Mouse (Mus musculus) cerebral cortex, adult 2 months (tissue): Measurements from ENCODE around the gene Flt3.

ENCODE experiments used
- WGBS: fragments of 180-500 bp; shearing (Covaris S2); methylation state at CpG from one replicate; pipeline ENCODE4 v1.1.7; 2018; 5-methylcytosine and 5-hydroxymethylcytosine counted together

Gene Flt3

DNA sequence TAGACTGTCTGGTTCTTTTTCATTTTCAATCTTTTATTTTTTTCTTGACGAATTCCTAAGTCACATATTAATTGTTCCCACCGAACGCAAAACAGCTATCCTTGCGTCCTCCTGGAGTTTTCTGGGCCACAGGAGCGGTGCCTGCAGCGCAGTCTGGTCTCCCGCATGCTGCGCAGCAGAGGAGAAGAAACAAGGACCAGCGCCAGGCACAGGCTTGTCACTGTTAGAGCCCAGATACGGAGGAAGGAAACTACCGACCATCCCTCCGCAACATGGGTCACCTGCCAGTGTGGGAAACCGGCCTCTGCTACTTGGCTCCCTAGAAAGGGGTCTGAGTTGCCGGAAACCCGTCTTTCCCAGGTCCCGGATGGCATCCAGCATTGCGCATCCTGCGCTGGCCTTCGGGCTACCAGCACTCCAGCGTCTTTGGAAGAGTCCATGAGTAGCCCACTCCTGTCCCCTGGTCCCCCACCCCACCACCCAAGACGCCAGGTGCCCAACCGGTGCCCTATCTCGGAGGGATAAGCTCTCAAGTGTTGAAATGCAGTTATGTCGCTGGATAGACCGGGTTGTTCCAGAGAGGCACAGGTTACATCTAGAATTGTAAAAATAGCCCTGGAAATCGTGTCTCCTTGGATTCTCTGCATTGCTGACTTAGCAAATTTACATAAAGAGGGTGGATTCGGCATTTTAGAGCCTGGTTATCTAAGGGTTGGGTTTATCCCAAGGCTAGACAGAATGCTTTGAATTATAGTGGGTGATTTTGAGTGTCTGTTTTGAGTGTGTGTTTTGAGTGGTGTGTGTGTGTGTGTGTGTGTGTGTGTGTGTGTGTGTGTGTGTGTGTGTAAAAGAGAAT, 87.2 kb downstream of the Flt3 start:
- 2% methylated on average over 27 of the region's 27 CpGs for WGBS

DNA sequence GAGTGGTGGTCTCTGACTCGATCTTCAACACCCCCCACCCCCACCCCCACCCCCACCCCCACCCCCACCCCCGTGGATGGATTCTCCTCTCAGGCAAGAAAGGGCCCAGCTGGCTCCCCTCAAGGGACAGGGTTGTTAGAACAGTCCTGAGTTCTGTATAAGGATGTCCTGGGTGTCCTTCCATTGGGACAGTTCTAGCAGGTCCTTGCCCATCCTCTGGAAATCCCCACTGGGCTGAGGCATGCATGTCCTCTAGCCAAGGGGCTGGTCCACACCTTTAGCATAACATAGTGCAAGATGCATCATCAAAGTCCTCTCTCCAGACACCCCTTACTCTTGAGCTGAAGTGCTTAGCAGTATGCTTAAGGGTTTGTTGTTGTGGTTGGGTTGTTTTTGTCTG, 90.5 kb downstream of the Flt3 start:
- WGBS = 0% methylated on average over 2 of the region's 2 CpGs

DNA sequence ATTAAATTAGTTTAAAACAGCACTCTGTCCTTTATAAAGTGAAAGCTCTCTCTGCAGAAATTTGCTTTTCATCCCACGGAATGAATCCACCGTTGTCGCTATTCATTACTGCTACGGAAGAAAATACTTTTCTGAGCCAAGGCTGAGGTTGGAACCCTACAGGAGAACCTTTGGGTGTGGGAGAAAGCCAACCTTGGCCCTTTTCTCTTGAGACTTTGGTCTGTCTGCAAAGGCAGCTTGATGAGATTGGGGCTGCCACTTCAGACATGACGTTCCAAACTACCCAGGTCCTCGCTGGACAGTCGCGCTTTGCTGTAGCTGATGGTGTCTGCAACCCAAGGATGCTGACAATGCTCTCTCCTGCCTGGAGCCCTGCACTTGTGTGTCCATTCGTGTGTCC, 91.8 kb downstream of the Flt3 start:
- 10% methylated on average over 9 of the region's 9 CpGs for WGBS

DNA sequence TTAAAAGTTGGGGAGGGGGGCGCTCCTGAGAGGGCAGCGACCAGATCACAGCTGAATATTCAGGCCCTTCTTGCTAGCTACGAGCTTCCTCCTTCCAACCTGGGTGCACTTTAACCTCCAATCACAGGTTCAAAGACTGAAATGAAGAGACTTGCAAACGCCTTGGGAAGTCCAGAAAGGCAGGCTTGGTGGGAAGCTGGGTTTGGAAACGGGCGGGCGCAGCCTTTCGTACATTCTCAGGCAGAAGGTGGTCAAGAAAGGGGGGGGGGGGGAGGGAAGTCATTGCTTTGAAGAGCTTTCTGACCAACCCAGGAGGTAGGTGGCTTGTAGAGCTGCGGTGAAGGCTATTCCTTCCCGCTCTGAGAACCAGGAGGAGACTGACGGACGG, 92.9 kb downstream of the Flt3 start:
- WGBS = 4% methylated on average over 12 of the region's 12 CpGs

DNA sequence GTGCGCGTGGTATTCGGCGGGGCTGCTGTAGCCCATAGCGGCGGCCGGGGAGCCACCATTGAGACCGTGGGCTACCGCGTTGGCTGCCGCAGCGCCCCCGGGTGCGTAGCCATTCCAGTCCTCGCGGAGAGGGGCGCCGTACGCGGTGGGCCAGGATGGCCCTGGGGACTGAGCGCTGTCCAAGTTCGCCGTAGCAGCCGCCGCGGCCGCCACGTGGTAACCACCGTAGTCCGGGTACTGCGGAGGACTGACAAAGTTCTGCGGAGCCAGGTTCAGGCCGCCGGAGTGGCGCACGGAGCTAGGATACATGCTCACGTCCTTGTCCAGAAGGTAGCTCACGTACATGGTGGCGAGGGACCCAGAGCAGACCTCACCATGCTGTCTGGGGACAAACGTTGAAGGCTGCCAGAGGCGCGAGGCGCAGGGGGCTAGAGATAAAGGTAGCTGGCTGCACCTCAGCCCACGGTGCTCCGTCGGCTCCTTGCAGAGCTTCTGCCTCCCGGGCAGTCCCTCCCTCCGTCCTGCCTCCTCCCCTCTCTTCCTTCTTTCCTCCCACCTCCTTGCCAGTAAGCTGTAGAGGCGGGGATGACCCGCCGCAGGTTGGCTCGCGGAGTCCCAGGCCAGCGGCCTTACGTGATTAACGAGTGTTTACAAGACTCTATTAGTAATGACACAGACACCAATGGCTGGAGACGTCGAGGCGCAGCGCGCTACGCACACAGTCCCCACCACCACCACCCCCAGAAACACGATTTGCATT, 93.5 kb downstream of the Flt3 start, which contains the start of gene Cdx2:
Gene Cdx2, minus strand, starts transcription at position 633 of the 760 bp plus-strand sequence.
- WGBS = 1% methylated on average over 63 of the region's 63 CpGs

DNA sequence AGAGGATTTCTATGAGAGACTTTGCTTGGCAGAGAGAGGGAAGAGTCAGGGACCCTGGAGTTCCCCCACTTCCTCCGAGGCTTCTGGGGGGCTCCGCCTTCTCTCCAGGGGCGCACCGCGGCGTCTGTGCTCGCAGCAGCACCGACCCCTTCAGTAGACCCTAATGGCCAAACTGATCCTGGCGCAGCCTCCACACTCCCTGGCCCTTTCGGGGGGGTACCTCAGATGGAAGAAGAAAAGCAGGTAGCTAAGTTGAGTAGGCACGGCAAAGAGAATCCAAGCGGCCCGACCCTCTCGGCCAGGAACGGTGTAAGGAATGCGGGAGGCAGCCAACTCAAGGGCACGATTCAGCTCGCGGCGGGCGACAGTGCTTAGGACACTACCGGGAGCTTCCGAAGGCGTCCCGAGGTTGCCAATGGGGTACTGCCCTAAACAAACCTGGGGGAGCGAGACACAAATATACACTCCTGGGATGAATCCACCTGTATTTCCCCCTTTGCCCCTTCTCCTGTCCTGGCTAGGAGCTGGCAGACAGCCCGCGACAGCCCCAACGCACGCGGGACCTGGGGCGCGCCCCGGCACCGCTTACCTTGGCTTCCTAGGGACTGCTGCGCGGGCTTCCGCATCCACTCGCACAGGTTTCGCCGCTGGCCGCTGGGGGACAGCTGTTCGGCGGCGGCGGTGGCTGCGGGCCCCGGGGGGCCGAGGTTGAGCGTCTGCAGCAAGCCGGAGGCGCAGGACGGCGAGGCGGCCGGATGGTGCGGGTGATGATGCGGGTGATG, 94.2 kb downstream of the Flt3 start:
- WGBS = 2% methylated on average over 58 of the region's 58 CpGs

DNA sequence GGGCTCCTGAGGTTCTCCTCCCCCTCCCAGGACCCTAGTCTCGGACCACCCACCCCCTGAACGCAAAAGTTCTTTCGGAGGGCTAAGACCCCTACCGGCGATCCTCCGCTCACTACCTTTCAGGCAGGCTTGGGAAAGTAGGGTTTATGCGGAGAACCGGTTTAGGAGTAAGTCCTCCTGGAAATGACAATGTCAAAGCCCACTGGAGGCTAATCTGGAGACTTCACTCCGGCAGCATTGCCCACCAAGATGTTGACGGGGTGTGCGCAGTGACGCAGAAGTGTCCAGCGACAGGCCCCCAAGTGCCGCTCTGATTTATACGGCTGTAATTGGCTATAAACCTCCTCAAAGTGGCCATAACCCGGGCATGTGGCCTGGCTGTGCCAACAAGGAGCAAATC, 95.1 kb downstream of the Flt3 start:
- WGBS = 3% methylated on average over 16 of the region's 16 CpGs

DNA sequence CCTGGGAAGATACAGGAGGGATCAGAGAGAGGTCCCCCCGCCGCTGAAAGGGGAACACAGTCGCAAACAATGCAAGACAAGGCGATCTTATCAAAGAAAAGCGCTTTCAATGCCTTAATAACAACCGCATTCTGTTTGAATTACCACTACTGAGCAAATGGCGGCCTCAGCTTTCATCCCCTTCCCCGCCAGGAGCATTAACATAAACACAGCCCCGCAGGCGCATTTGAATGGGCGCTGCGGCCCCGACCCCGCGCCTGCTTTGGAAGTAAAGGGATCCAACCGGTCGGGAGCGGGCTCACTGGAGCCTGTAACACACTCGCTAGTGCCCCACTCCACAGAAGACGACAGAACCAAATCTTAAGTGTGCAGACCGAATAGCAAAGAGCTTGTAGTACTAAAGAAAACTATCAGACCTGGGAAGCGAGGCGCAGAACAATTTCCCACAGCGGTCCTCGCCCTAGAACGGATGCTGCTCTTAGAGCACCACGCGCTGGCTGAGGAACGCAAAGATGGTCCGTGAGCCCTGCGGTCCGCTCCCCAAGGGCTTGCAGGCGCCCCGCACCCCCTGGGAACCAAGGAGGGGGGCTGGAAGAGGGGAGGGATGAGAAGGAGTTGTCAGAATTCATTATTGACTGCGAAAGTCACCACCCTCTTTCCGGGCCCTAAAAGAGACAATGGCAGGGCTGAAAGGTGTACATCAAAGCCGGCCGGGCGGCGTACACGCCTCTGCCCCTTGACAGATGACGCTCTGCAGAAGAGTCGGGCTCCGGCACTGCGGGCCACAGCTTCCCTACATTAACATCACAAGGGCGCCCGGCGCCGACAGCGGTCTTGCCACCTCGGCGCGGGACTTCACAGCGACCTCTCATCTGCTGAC, 95.8 kb downstream of the Flt3 start:
- 2% methylated on average over 54 of the region's 54 CpGs for WGBS

DNA sequence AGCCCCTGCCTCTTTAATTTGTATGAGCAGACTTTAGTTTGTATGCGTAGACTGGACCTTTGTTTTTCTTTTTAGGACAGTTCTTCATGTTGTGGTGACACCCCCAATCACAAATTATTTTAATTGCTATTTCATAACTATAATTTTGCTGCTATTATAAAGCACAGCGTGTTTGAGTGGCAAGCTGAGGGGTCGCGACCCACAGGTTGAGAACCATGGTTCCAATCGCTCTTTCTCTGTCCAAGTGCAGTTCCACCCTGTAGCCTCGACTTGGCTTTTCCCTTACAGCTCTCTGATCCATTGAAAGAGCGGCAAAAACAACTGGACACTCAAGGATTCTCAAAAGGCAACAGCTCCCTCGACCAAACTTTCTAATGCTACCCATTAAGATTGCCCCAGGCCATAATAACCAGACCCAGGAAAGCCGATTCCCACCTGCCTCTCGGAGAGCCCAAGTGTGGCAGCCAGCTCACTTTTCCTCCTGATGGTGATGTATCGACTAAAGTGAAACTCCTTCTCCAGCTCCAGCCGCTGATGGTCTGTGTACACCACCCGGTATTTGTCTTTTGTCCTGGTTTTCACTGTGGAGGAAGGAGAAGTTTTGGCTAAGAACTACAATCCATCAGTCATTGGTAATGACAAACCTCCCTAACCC, 97.4 kb downstream of the Flt3 start:
- 6% methylated on average over 13 of the region's 13 CpGs for WGBS

DNA sequence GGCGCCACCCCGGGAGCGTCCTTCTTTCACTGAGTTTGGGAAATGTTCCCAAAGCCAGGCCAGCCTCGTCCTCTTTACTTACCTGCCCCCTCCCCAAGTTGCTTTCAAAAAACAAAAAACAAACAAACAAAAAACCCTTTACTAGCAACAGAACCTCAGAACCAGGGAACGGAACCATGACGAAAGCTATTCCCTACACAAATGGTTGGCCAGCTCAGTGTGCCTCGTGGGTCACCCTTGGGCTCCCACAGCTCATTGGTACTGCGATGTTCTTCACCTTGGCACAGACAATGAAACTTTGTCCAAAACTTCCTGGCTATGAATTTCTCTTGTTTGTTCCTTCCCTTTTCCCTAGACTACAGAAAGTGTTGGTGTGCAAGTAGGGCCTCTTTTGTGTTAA, 98.1 kb downstream of the Flt3 start:
- 5% methylated on average over 8 of the region's 8 CpGs for WGBS

DNA sequence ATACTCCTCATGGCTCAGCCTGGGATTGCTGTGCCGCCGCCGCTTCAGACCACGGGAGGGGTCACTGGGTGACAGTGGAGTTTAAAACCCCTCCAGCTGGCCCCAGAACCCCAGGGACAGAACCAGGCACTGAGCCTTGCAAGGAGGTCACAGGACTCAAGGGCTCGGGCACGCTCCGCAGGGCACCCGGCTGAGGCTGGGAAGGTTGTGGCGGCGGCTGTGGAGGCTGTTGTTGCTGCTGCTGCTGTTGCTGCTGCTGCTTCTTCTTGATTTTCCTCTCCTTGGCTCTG, 98.6 kb downstream of the Flt3 start:
- WGBS = 4% methylated on average over 10 of the region's 10 CpGs

DNA sequence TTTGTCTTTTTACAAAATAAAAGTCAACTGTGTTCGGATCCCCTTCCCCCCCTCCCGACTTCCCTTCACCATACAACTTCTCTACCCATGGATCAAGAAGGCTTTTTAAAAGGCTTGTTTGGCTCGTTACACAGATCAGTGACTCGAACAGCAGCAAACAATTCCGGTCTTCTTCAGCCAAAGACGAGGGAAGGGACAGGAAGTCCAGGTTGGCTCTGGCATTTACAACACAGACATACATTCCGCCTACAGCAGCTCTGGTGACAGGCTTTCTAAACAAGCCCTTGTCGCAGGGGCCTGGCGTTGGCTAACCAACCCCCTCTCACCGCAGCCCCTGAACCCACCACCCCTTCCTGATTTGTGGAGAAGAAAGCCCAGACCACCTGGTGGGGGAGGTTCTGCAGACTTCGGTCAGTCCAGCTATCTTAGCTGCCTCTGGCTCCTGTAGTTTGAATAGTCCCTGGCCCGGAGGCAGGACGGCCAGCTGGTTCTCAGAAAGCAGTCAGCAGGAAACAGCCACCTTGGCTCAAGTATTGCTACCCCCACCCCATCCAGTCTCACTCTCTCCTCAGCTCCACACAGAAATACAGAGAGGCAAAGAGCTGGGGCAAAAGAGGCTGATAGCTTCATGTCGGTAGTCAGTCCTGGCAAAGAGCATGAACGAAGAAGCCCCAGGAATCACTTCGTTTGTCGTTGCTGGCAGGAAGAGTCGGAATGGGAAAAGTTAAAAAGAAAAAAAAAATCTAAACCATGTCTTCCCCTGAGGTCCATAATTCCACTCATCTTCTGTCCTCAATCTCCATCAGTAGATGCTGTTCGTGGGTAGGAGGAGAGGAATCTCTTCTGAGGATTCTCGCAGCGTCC, 99.1 kb downstream of the Flt3 start:
- 2% methylated on average over 21 of the region's 21 CpGs for WGBS

DNA sequence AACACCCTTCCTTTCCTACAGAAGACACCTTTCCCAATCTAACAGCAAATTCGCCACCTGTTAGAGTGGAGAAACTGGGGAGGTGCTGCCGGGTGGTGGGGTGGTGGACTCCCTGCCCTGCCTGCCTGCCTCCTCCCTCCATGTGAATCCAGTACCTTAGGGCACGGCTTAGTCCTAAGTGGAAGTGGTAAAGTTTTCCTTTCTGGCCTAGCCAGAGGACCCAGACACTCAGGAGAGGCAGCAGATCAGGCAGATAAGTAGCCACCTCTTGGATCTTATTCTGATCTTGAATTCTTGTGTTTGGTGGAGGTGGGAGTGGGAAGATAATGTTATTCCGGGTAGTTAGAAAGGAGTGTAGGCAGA, 100.3 kb downstream of the Flt3 start:
- 3% methylated on average over 4 of the region's 4 CpGs for WGBS

DNA sequence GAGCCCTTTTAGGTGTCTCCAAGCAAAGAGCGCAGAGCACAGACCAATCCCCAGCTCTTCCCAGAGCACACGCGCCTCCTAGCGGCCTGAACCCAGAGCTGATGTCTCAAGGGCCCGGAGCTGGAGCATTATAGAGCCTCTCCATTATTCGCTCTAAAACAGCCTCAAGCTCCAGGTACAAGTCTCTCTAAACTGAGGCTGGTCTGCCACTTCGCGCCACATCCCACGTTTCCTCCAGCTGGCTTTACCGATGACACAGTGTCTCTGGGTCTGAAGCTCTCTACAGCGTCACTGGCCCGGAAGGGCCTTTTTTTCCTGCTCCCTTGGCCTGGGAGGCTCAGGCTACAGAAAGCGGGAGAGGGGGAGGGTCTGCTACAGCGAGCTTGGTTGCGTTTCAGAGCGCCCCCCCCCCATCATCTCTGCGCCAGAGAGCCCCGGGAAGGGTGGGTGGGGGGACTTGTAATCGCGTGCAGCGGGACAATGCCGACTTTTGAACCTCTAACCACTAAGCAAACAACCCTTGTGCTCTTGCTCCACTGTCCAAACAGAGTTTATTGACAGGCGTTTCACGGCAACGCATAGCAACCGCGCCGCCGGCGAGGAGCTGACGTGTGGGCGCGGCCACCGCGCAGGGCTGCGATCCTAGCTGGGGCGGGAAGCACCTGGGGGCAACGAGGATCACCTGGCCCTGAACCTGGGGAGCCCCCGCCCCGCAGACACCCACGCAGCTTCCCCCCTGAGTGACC, 100.9 kb downstream of the Flt3 start:
- 1% methylated on average over 41 of the region's 41 CpGs for WGBS

DNA sequence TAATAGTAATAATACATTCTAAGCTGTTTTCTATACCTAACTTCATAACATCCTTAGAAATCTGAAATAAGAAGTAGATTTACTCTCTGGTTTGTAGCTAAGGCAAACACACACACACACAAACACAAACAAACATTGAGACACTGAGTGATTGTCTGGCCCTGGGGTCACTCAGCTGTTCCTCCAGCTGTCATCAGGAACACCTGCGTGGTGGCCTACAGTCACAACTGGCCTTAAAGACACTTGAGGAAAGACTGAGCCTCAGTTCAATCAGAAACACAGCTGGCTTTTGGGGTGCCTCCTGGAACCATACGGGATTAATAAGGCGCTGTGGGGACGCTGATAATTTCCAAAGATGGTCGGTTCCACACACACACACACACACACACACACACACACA, 103.0 kb downstream of the Flt3 start:
- WGBS = 43% methylated on average over 5 of the region's 5 CpGs

DNA sequence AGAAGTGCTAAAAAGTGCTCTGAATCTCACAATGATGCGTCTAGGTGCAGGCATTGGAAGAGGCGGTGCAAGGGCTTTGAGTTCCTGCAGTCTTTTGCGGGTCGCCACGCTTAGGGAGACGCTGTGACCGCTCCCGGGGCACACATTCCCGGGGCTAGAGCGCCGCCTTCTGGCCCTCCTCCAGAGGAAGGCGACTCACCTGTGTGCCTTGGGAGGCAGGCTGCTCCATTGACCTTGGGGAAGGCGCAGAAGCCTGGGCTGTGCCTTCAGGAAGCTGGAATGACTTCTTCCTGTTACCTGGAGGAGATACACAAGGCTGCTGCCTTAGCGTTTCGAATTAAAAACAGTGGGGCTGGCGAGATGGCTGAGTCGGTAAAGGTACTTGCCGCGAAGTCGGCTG, 106.2 kb downstream of the Flt3 start:
- WGBS = 12% methylated on average over 20 of the region's 20 CpGs

DNA sequence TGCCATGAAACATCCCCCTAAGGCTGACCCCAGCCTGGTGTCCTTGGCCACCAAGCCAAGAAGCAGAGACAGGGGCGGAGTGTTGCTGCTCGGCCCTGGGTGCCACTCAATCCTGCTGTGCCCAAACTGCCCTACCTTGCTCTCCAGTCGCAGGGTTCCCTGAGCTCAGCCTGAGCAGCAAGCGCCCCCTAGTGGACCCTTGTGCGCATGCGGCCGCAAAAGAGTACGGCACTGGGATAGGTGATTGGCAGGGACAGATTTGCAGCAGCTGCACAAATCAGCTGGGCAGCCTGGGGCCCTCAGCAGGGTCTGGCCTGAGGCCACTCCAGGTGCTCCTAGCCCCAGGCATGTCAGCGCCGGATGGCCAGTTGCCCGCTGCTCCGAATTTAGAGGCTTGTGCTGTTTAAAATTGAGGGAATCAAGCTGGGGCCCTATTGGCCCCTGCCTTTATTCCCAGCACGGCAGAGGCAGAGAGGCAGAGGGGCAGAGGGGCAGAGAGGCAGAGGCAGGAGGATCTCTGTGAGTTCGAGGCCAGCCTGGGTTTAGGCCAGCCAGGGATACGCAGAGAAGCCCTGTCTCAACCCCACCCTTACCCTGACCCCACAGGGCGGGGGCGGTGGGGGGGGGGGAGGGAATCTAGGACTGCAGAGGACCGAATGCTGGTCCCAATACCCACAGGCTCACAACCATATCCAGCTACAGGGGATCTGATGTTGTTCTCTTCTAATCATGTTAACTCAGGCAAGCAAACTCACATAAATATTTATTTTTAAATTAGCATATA, 107.0 kb downstream of the Flt3 start:
- 15% methylated on average over 18 of the region's 18 CpGs for WGBS

DNA sequence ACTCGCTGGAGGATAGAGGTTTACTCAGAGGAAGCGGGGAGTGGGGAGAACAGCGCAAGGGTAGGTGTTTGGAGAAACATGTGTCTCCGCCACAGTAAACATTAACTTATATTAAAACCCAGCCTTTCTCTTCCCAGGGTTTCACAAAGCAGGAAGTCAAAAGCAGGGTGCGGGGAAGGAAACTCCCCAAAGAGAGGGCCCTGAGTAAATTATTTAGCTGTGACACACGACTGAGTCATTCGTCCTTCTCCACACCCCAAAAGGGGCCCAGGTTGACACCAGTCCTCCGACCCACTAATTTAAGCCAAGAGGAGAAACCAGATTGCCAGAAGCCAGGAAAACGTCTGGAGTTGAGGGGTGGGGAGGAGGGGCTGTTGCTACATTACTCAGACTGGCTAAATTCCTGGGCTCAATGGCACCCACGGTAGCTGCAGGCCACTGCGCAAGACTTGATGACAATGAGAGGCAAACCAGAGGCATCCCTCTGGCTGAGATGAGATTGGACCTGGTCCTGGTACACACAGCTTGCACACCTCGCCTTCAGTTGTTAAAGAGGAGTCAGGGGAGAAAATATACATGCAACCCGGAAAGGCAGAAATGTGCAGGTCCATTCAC, 107.7 kb downstream of the Flt3 start:
- 62% methylated on average over 13 of the region's 13 CpGs for WGBS
